Comparison of ENCODE assay signal across 17 mouse cellular contexts in the genomic region with DNA sequence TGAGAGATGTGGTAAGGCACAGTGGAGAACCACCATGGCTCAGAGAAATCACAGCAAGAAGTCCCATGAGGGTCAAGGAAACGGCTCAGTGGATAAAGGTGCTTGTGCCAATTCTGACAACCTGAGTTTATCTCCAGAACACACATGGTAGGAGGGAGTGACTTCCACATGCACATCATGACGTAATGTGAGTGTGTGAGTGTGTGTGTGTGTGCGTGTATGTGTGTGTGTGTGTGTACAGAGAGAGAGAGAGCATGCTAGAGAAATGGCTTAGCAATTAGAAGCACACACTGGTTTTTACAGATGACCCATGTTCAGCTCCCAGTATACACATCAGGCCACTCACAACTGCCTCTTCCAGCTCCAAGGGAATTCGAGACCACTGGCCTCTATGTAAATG. TPM values are rescaled to one million over a fixed set of nuclear protein-coding genes. Genes with fewer than 3 reads are reported as not detected.
DNase-seq lines count a peak whose midpoint lies in the region; ATAC-seq and TF ChIP-seq lines count a peak whose summit lies in the region.
"Had no signal": no experiment of that assay in that cellular context is flagged by ENCODE, and none has a peak within 500 bp of the region (broad histone marks: within the 10 kb centered on the region; RNA-seq: fewer than 3 reads in every experiment).

No protein-coding gene starts in this region.

- intact Hi-C loops in heart, postnatal 10 days (cut with DNase I) = no loop called here

- no peak for TF ChIP-seq EP300 in CH12.LX (IDR thresholded peaks at IDR 0.05; ENCODE audit: low read length)

- peaks cover 21% of the 10 kb centered on the region for H3K4me1 ChIP-seq in cerebellum, adult 2 months (ENCODE audit: control insufficient read depth, insufficient read depth, low read length)
- peaks cover 28% of the 10 kb centered on the region for H3K4me1 ChIP-seq in heart, embryonic 13.5 days
- H3K4me1 ChIP-seq in CH12.LX (ENCODE audit: control insufficient read depth in 1 of 2, insufficient read depth in 2 of 2) = peaks cover 14 to 55% of the 10 kb centered on the region in 2 experiments
- H3K4me1 ChIP-seq in forebrain, embryonic 14.5 days (ENCODE audit: control insufficient read depth, insufficient read depth, low read length) = no peaks in the 10 kb centered on the region
- H3K4me1 ChIP-seq: neural tube, embryonic 12.5 days had no signal

- no peaks in the 10 kb centered on the region for H3K36me3 ChIP-seq in heart, embryonic 13.5 days
- H3K36me3 ChIP-seq in CH12.LX (replicated peaks in 1 of 2; ENCODE audit: control insufficient read depth in 1 of 2, insufficient read depth in 1 of 2, low read length in 1 of 2) = peaks cover 0 to 2% of the 10 kb centered on the region in 2 experiments
- no peaks in the 10 kb centered on the region for H3K36me3 ChIP-seq in forebrain, embryonic 14.5 days (ENCODE audit: control insufficient read depth, insufficient read depth, low read length)
- H3K36me3 ChIP-seq: midbrain, embryonic 12.5 days; neural tube, embryonic 12.5 days had no signal

- TF ChIP-seq POLR2A in cerebellum, adult 2 months (IDR thresholded peaks at IDR 0.05; ENCODE audit: borderline replicate concordance, insufficient read depth, low read length) = no peak
- no peak for TF ChIP-seq POLR2A in CH12.LX (IDR thresholded peaks at IDR 0.05; ENCODE audit: low read depth, low read length)

- dilution Hi-C loops in CH12.LX (cut with MboI; ENCODE audit: extremely low pct_ligation_motif_present, extremely low pct_unique_long_range_greater_than_20kb, low sequenced_read_pairs) = no loop called here

- H3K4me2 ChIP-seq in heart, embryonic 13.5 days = peak overlapping the region; percentile 19; the same call in 1 of the 2 replicates
- 0 out of 2 replicates have a peak overlapping the region, but pooled peaks have one; percentile 17 for H3K4me2 ChIP-seq in CH12.LX (ENCODE audit: insufficient read depth, low read depth, poor library complexity, severe bottlenecking)
- H3K4me2 ChIP-seq in forebrain, embryonic 14.5 days (ENCODE audit: low read length) = no peak overlapping the region
- H3K4me2 ChIP-seq: midbrain, embryonic 12.5 days; neural tube, embryonic 12.5 days had no signal

- peaks cover 16% of the 10 kb centered on the region for H3K79me2 ChIP-seq in CH12.LX (replicated peaks; ENCODE audit: control insufficient read depth, extremely low read depth, insufficient read depth, poor library complexity, severe bottlenecking)

- in situ Hi-C loops in CH12.LX (cut with MboI; ENCODE audit: low pct_ligation_motif_present, low pct_unique_long_range_greater_than_20kb, low sequenced_read_pairs) = no loop called here

- no peak for TF ChIP-seq RAD21 in CH12.LX (IDR thresholded peaks at IDR 0.05; ENCODE audit: low read depth, low read length)

- no peak for ATAC-seq in heart, embryonic 13.5 days (ENCODE audit: extremely low read depth, insufficient number of reproducible peaks, low FRiP score, low TSS enrichment)
- no peak for ATAC-seq in forebrain, embryonic 14.5 days
- ATAC-seq: lung, postnatal 0 days; Patski had no signal

- H3K9me3 ChIP-seq in heart, embryonic 13.5 days = no peaks in the 10 kb centered on the region
- no peaks in the 10 kb centered on the region for H3K9me3 ChIP-seq in CH12.LX (replicated peaks; ENCODE audit: low read length)
- H3K9me3 ChIP-seq in forebrain, embryonic 14.5 days (replicated peaks; ENCODE audit: control insufficient read depth, low read length) = no peaks in the 10 kb centered on the region
- H3K9me3 ChIP-seq: midbrain, embryonic 12.5 days; neural tube, embryonic 12.5 days had no signal

- no peak overlapping the region for H3K4me3 ChIP-seq in cerebellum, adult 2 months (replicated peaks; ENCODE audit: insufficient read depth, low read depth, low read length)
- H3K4me3 ChIP-seq in heart, embryonic 13.5 days = no peak overlapping the region
- no peak overlapping the region for H3K4me3 ChIP-seq in CH12.LX (replicated peaks in 1 of 3; ENCODE audit: low read depth in 2 of 3, low read length in 2 of 3, poor library complexity in 1 of 3)
- H3K4me3 ChIP-seq in forebrain, embryonic 14.5 days (ENCODE audit: low read depth, low read length) = no peak overlapping the region
- H3K4me3 ChIP-seq: midbrain, embryonic 12.5 days; neural tube, embryonic 12.5 days had no signal

- 0 out of 2 replicates have a peak overlapping the region, but pooled peaks have one; percentile 37 for H3K9ac ChIP-seq in heart, embryonic 13.5 days
- H3K9ac ChIP-seq in CH12.LX (ENCODE audit: insufficient read depth, low read depth) = no peak overlapping the region
- no peak overlapping the region for H3K9ac ChIP-seq in forebrain, embryonic 14.5 days (ENCODE audit: low read length)
- H3K9ac ChIP-seq: midbrain, embryonic 12.5 days; neural tube, embryonic 12.5 days had no signal

- no peak for DNase-seq in cerebellum, adult 2 months
- DNase-seq in cerebellum, adult 9-11 months = no peak
- no peak for DNase-seq in heart, postnatal 10 days
- DNase-seq in CH12.LX (ENCODE audit: extremely low read depth) = no peak
- DNase-seq in heart, postnatal 4 days = peak; percentile 31
- DNase-seq in forebrain, embryonic 14.5 days (ENCODE audit: low spot score) = no peak
- DNase-seq in urinary bladder, adult 2 months (ENCODE audit: low spot score) = no peak
- DNase-seq: adrenal gland, postnatal 10 days; kidney, adult 2 months; kidney, postnatal 10 days; thymus, postnatal 36 days had no signal

- H3K27ac ChIP-seq in cerebellum, adult 2 months (ENCODE audit: insufficient read depth, low read length) = 0 out of 2 replicates have a peak overlapping the region, but pooled peaks have one; percentile 17
- H3K27ac ChIP-seq in heart, embryonic 13.5 days (replicated peaks) = peak overlapping the region; percentile 86
- H3K27ac ChIP-seq in CH12.LX (ENCODE audit: insufficient read depth, low read depth) = peak overlapping the region; percentile 81
- H3K27ac ChIP-seq in forebrain, embryonic 14.5 days (ENCODE audit: low read depth, low read length) = no peak overlapping the region
- H3K27ac ChIP-seq: midbrain, embryonic 12.5 days; neural tube, embryonic 12.5 days had no signal

- TF ChIP-seq CTCF in cerebellum, adult 2 months (IDR thresholded peaks at IDR 0.05; ENCODE audit: borderline replicate concordance, insufficient read depth, low read depth, low read length) = no peak
- no peak for TF ChIP-seq CTCF in CH12.LX (conservative IDR thresholded peaks at IDR 0.05 in 1 of 2, IDR thresholded peaks at IDR 0.05 in 1 of 2; ENCODE audit: low read depth in 2 of 2, low read length in 2 of 2)

- H3K27me3 ChIP-seq in cerebellum, adult 2 months (ENCODE audit: control insufficient read depth, insufficient read depth, low read length) = no peaks in the 10 kb centered on the region
- no peaks in the 10 kb centered on the region for H3K27me3 ChIP-seq in heart, embryonic 13.5 days (replicated peaks)
- no peaks in the 10 kb centered on the region for H3K27me3 ChIP-seq in CH12.LX (replicated peaks)
- no peaks in the 10 kb centered on the region for H3K27me3 ChIP-seq in forebrain, embryonic 14.5 days (replicated peaks; ENCODE audit: control insufficient read depth, insufficient read depth, low read length)
- H3K27me3 ChIP-seq: neural tube, embryonic 12.5 days; Patski had no signal

- WGBS in cerebellum, adult 2 months = 50% methylated on average over 4 of the region's 4 CpGs
- 60% methylated on average over 4 of the region's 4 CpGs for WGBS in heart, embryonic 13.5 days
- WGBS in forebrain, embryonic 14.5 days = 89% methylated on average over 4 of the region's 4 CpGs

TF ChIP-seq in CH12.LX, 34 proteins besides CTCF, POLR2A, EP300 and RAD21:
- TF ChIP-seq ETS1 (conservative IDR thresholded peaks at IDR 0.05; ENCODE audit: low read depth, low read length) (peak; percentile 53), MAZ (IDR thresholded peaks at IDR 0.05; ENCODE audit: low read depth, low read length) (no peak), PAX5 (IDR thresholded peaks at IDR 0.05; ENCODE audit: low read length) (no peak), NRF1 (IDR thresholded peaks at IDR 0.05; ENCODE audit: low read depth, low read length) (no peak), ZKSCAN1 (IDR thresholded peaks at IDR 0.05; ENCODE audit: borderline replicate concordance, low read depth, low read length) (no peak), IRF4 (IDR thresholded peaks at IDR 0.05; ENCODE audit: low read depth, low read length) (no peak), RCOR1 (conservative IDR thresholded peaks at IDR 0.05; ENCODE audit: low read depth, low read length) (no peak), BHLHE40 (IDR thresholded peaks at IDR 0.05; ENCODE audit: low read depth, low read length) (peak; percentile 61; the same call in 1 of the 2 replicates), USF2 (conservative IDR thresholded peaks at IDR 0.05; ENCODE audit: low read depth, low read length) (no peak), ELF1 (IDR thresholded peaks at IDR 0.05; ENCODE audit: low read depth, low read length) (no peak), SIN3A (IDR thresholded peaks at IDR 0.05; ENCODE audit: low read length) (no peak), MXI1 (IDR thresholded peaks at IDR 0.05; ENCODE audit: low read depth, low read length) (peak; percentile 25; the same call in 1 of the 2 replicates), GABPA (IDR thresholded peaks at IDR 0.05; ENCODE audit: insufficient replicate concordance, low read depth, low read length) (no peak), MYC (IDR thresholded peaks at IDR 0.05; ENCODE audit: low read depth, low read length) (peak; percentile 75; the same call in 1 of the 2 replicates), MAX (IDR thresholded peaks at IDR 0.05; ENCODE audit: low read length) (peak; percentile 46; the same call in 1 of the 2 replicates), ZC3H11A (IDR thresholded peaks at IDR 0.05; ENCODE audit: low read depth, low read length) (no peak), TBP (conservative IDR thresholded peaks at IDR 0.05; ENCODE audit: low read depth, low read length) (no peak), E2F4 (IDR thresholded peaks at IDR 0.05; ENCODE audit: insufficient replicate concordance, low read depth, low read length) (no peak), NELFE (IDR thresholded peaks at IDR 0.05; ENCODE audit: low read depth, low read length) (no peak), USF1 (IDR thresholded peaks at IDR 0.05; ENCODE audit: low read depth, low read length) (no peak)

RNA-seq across cellular contexts. Expression of a gene that starts 3.1 kb away (rescaled TPM):
- 22.7 and 25.8 TPM in 2 replicates for polyA plus RNA-seq in cerebellum, adult 2 months (2012; rRNA removed)
- polyA plus RNA-seq in heart, embryonic 13.5 days (2015; fragmentation: Nextera tagmentation; extraction: Ambion mirVana) = 4.0 TPM in 2 replicates
- 10 to 100 TPM; 30.2 to 31.0 TPM for total RNA-seq in heart, postnatal 10 days (2021)
- total RNA-seq in CH12.LX (2012; rRNA removed) = 46.4 and 50.6 TPM in 2 replicates
- 51.9 and 52.4 TPM in 2 replicates for total RNA-seq in CH12.LX (2014; rRNA removed)
- 64.3 and 69.8 TPM in 2 replicates for polyA plus RNA-seq in CH12.LX (2012; ENCODE audit: insufficient read length, low read depth)
- total RNA-seq in heart, postnatal 4 days (2021) = 10 to 100 TPM; 17.7 to 21.1 TPM
- polyA plus RNA-seq in forebrain, embryonic 14.5 days (2014; fragmentation: Nextera tagmentation; extraction: Ambion mirVana) = 1.2 and 1.6 TPM in 2 replicates
- polyA plus RNA-seq in urinary bladder, adult 2 months (2012; rRNA removed) = 23.3 and 30.0 TPM in 2 replicates
- total RNA-seq: hematopoietic stem cell, adult 5-6 weeks had no signal
